Mouse (Mus musculus) ES-E14 (cell line): ENCODE results near the gene Cemip2. TPM values are rescaled to one million over a fixed set of nuclear protein-coding genes. Genes with fewer than 3 reads are reported as not detected.
A peak's percentile ranks its signal among the peaks of the same experiment; 100 is the strongest.

Experiments
- DNase-seq: peaks from one replicate; pipeline ENCODE4 v3.0.0-alpha.2; 2013; ENCODE audit warnings: low read depth, low spot score
- H3K27ac ChIP-seq: 2 replicates; pipeline ENCODE4 v1.5.1; 2012; ENCODE audit warnings: low read depth, mild to moderate bottlenecking, low read length, moderate library complexity, mixed read lengths; ENCODE audit not compliant: poor library complexity, insufficient read depth, severe bottlenecking
- H3K36me3 ChIP-seq: 2 replicates; pipeline ENCODE4 v1.6.1; 2012; ENCODE audit warnings: mild to moderate bottlenecking, low read length, moderate library complexity, mixed read lengths; ENCODE audit not compliant: control insufficient read depth, poor library complexity, insufficient read depth, severe bottlenecking
- H3K4me1 ChIP-seq, 2 experiments: fragments of 150-350 bp in 1 of 2; sonication (generic) in 1 of 2; 2 replicates each; pipeline ENCODE4 v1.6.1; 2012; ENCODE audit warnings: low read length in 2 of 2, mild to moderate bottlenecking in 1 of 2, mixed read lengths in 1 of 2; ENCODE audit not compliant: control insufficient read depth in 2 of 2, insufficient read depth in 2 of 2, poor library complexity in 1 of 2
- H3K4me3 ChIP-seq, 2 experiments: fragments of 150-350 bp in 1 of 2; sonication (generic) in 1 of 2; 2 replicates each; pipeline ENCODE4 v1.5.1; 2012; ENCODE audit warnings: low read length in 2 of 2, low read depth in 1 of 2, mild to moderate bottlenecking in 1 of 2, mixed read lengths in 1 of 2; ENCODE audit not compliant: insufficient read depth in 1 of 2, poor library complexity in 1 of 2, severe bottlenecking in 1 of 2
- H3K9ac ChIP-seq: 2 replicates; pipeline ENCODE4 v1.6.1; 2012; ENCODE audit warnings: low read depth, mild to moderate bottlenecking, low read length, mixed read lengths; ENCODE audit not compliant: poor library complexity, insufficient read depth, severe bottlenecking
- H3K9me3 ChIP-seq: fragments of 150-350 bp; sonication (generic); 2 replicates; pipeline ENCODE4 v1.6.1; 2012; ENCODE audit warnings: low read depth, mild to moderate bottlenecking, low read length; ENCODE audit not compliant: control insufficient read depth, insufficient read depth
- CHD2 ChIP-seq: IDR thresholded peaks from 2 replicates; pipeline ENCODE4 v1.6.1; 2014; ENCODE audit warnings: mild to moderate bottlenecking, low read depth, low read length, inconsistent platforms
- HCFC1 ChIP-seq: IDR thresholded peaks from 2 replicates; pipeline ENCODE4 v1.6.1; 2012; ENCODE audit warnings: low read length, inconsistent platforms, borderline replicate concordance; ENCODE audit not compliant: insufficient read depth
- MAFK ChIP-seq: IDR thresholded peaks from 2 replicates; pipeline ENCODE4 v1.6.1; 2014; ENCODE audit warnings: mild to moderate bottlenecking, low read depth, low read length, inconsistent platforms; ENCODE audit not compliant: insufficient read depth
- ZC3H11A ChIP-seq: IDR thresholded peaks from 2 replicates; pipeline ENCODE4 v1.6.1; 2012; ENCODE audit warnings: low read depth, mild to moderate bottlenecking, inconsistent platforms, low read length, borderline replicate concordance
- ZNF384 ChIP-seq: IDR thresholded peaks from 2 replicates; pipeline ENCODE4 v1.6.1; 2012; ENCODE audit warnings: low read depth, low read length, inconsistent platforms
- in situ Hi-C, 2 experiments: fragments of 600-800 bp; cut with MboI; formaldehyde crosslinking; loops; one replicate each; pipeline ENCODE4 v1.15.1; 2025; ENCODE audit warnings: low sequenced_read_pairs in 2 of 2, inconsistent platforms in 1 of 2; ENCODE audit not compliant: unreplicated experiment in 2 of 2
- total RNA-seq: library from RNA; depleted of rRNA; stranded (reverse); fragments of 300-350 nt; gene quantifications from 2 replicates; pipeline ENCODE4 v1.2.3, GENCODE M21; 2012

The Cemip2 gene
- total RNA-seq, 1 experiment, result 75.3 TPM

GRCm38 (mm10) chr19:21745586-21745985 lies 32.6 kb upstream of the Cemip2 start:
- in situ Hi-C loops, result loop anchor here in 1 of 2 experiments (10.0 kb wide), 1 partner anchor 371 kb away; no protein-coding TSS in a partner anchor
- Histone ChIP-seq H3K9me3 (no peaks in the 10 kb centered on the region), H3K9ac (no peak overlapping the region), H3K4me1 (no peaks in the 10 kb centered on the region), H3K36me3 (no peaks in the 10 kb centered on the region), H3K4me3 (no peak overlapping the region), H3K27ac (no peak overlapping the region)
- DNase-seq, result no peak
- no peak for TF ChIP-seq HCFC1
- no peak for TF ChIP-seq CHD2
- no peak for TF ChIP-seq MAFK
- TF ChIP-seq ZNF384, result no peak
- no peak for TF ChIP-seq ZC3H11A

GRCm38 (mm10) chr19:21747356-21747755 lies 30.8 kb upstream of the Cemip2 start:
- TF ChIP-seq CHD2, result no peak
- peak; percentile 97 for TF ChIP-seq ZC3H11A

GRCm38 (mm10) chr19:21750154-21750553 lies 28.0 kb upstream of the Cemip2 start:
- no peaks in the 10 kb centered on the region for H3K4me1 ChIP-seq
- TF ChIP-seq ZC3H11A (no peak), CHD2 (no peak), MAFK (no peak), ZNF384 (no peak), HCFC1 (no peak)
- H3K9me3 ChIP-seq, result no peaks in the 10 kb centered on the region
- DNase-seq, result no peak
- no peaks in the 10 kb centered on the region for H3K36me3 ChIP-seq
- H3K9ac ChIP-seq, result no peak overlapping the region
- H3K4me3 ChIP-seq, result no peak overlapping the region
- in situ Hi-C loops, result no loop called here
- no peak overlapping the region for H3K27ac ChIP-seq

More at GRCm38 (mm10) chr19:21747356-21747755, 30.8 kb upstream of the Cemip2 start:
- no peaks in the 10 kb centered on the region for H3K4me1 ChIP-seq
- H3K9ac ChIP-seq, result no peak overlapping the region
- in situ Hi-C loops, result loop anchor here in 1 of 2 experiments (10.0 kb wide), 1 partner anchor 373 kb away; no protein-coding TSS in a partner anchor
- no peaks in the 10 kb centered on the region for H3K9me3 ChIP-seq
- H3K36me3 ChIP-seq, result no peaks in the 10 kb centered on the region
- peak; percentile 49 for DNase-seq
- H3K27ac ChIP-seq, result no peak overlapping the region
- H3K4me3 ChIP-seq, result no peak overlapping the region

- Histone ChIP-seq H3K36me3 (no peaks in the 10 kb centered on the region), H3K4me1 (peaks cover 0 to 3% of the 10 kb centered on the region in 2 experiments; a peak in 2 of 4 replicates), H3K9ac (no peak overlapping the region), H3K9me3 (no peaks in the 10 kb centered on the region), H3K4me3 (no peak overlapping the region), H3K27ac (no peak overlapping the region)
- no peak for DNase-seq
- in situ Hi-C loops, result no loop called here
- TF ChIP-seq CHD2 (no peak), HCFC1 (no peak), ZNF384 (no peak), MAFK (no peak), ZC3H11A (no peak)
Observed at GRCm38 (mm10) chr19:21761676-21762075, 16.5 kb upstream of the Cemip2 start.

- TF ChIP-seq CHD2, result no peak
- TF ChIP-seq ZNF384, result no peak
- TF ChIP-seq ZC3H11A, result no peak
- no peak for TF ChIP-seq HCFC1
- TF ChIP-seq MAFK, result no peak
Observed at GRCm38 (mm10) chr19:21764013-21764412, 14.1 kb upstream of the Cemip2 start.

More at GRCm38 (mm10) chr19:21764013-21764412, 14.1 kb upstream of the Cemip2 start:
- DNase-seq, result no peak
- no peaks in the 10 kb centered on the region for H3K9me3 ChIP-seq
- H3K4me3 ChIP-seq, result no peak overlapping the region
- in situ Hi-C loops, result no loop called here
- peaks cover 3 to 9% of the 10 kb centered on the region in 2 experiments; a peak in 3 of 4 replicates for H3K4me1 ChIP-seq
- no peaks in the 10 kb centered on the region for H3K36me3 ChIP-seq
- no peak overlapping the region for H3K9ac ChIP-seq
- no peak overlapping the region for H3K27ac ChIP-seq
